Mouse (Mus musculus): ENCODE results near the gene Samsn1. TPM values are rescaled to one million over a fixed set of nuclear protein-coding genes. Genes with fewer than 3 reads are reported as not detected.

Gene Samsn1
- polyA plus RNA-seq, 1 experiment from 2014 or later: 0.98 TPM

- H3K9ac ChIP-seq (replicated peaks): no peak overlapping the region
- no peaks in the 10 kb centered on the region for H3K9me3 ChIP-seq
- H3K27ac ChIP-seq: no peak overlapping the region
- no peaks in the 10 kb centered on the region for H3K4me1 ChIP-seq (replicated peaks)
- no peak for ATAC-seq
- H3K4me2 ChIP-seq (replicated peaks): no peak overlapping the region
- H3K4me3 ChIP-seq (replicated peaks): no peak overlapping the region
- WGBS: 86% methylated on average over 3 of the region's 3 CpGs
- no peaks in the 10 kb centered on the region for H3K27me3 ChIP-seq
- H3K36me3 ChIP-seq: no peaks in the 10 kb centered on the region
Observed at GRCm38 (mm10) chr16:75899885-75900620, 122.0 kb downstream of the Samsn1 start.

GRCm38 (mm10) chr16:75897828-75898367 is 124.2 kb downstream of the Samsn1 start:
- no peaks in the 10 kb centered on the region for H3K27me3 ChIP-seq
- no peaks in the 10 kb centered on the region for H3K9me3 ChIP-seq
- 86% methylated on average over 4 of the region's 4 CpGs for WGBS
- H3K4me1 ChIP-seq (replicated peaks): no peaks in the 10 kb centered on the region
- H3K4me3 ChIP-seq (replicated peaks): no peak overlapping the region
- no peak for ATAC-seq
- no peak overlapping the region for H3K27ac ChIP-seq
- no peak overlapping the region for H3K4me2 ChIP-seq (replicated peaks)
- no peaks in the 10 kb centered on the region for H3K36me3 ChIP-seq
- no peak overlapping the region for H3K9ac ChIP-seq (replicated peaks)

GRCm38 (mm10) chr16:75894263-75894901 is 127.7 kb downstream of the Samsn1 start:
- Histone ChIP-seq H3K4me2 (replicated peaks) (no peak overlapping the region), H3K27me3 (no peaks in the 10 kb centered on the region), H3K36me3 (no peaks in the 10 kb centered on the region), H3K4me3 (replicated peaks) (no peak overlapping the region), H3K9me3 (no peaks in the 10 kb centered on the region), H3K27ac (no peak overlapping the region), H3K4me1 (replicated peaks) (no peaks in the 10 kb centered on the region), H3K9ac (replicated peaks) (no peak overlapping the region)
- WGBS: 91% methylated on average over 5 of the region's 5 CpGs
- ATAC-seq: no peak

GRCm38 (mm10) chr16:75893470-75893869 is 128.6 kb downstream of the Samsn1 start:
- WGBS: 93% methylated on average over 1 of the region's 1 CpGs
- no peak overlapping the region for H3K4me3 ChIP-seq (replicated peaks)
- no peak for ATAC-seq
- no peaks in the 10 kb centered on the region for H3K4me1 ChIP-seq (replicated peaks)
- H3K4me2 ChIP-seq (replicated peaks): no peak overlapping the region
- H3K9me3 ChIP-seq: no peaks in the 10 kb centered on the region
- H3K9ac ChIP-seq (replicated peaks): no peak overlapping the region
- H3K27ac ChIP-seq: no peak overlapping the region
- H3K36me3 ChIP-seq: no peaks in the 10 kb centered on the region
- H3K27me3 ChIP-seq: no peaks in the 10 kb centered on the region

- no peak overlapping the region for H3K9ac ChIP-seq (replicated peaks)
- H3K36me3 ChIP-seq: no peaks in the 10 kb centered on the region
- H3K27ac ChIP-seq: no peak overlapping the region
- no peak overlapping the region for H3K4me3 ChIP-seq (replicated peaks)
- no peaks in the 10 kb centered on the region for H3K27me3 ChIP-seq
- H3K4me2 ChIP-seq (replicated peaks): no peak overlapping the region
- H3K9me3 ChIP-seq: no peaks in the 10 kb centered on the region
- H3K4me1 ChIP-seq (replicated peaks): no peaks in the 10 kb centered on the region
- 23% methylated on average over 6 of the region's 6 CpGs for WGBS
- 0 out of 2 replicates have a peak, but pooled peaks have one; percentile 55 for ATAC-seq
Observed at GRCm38 (mm10) chr16:75889081-75889646, 132.9 kb downstream of the Samsn1 start.

GRCm38 (mm10) chr16:75887203-75887602 is 134.9 kb downstream of the Samsn1 start:
- no peak overlapping the region for H3K27ac ChIP-seq
- H3K4me1 ChIP-seq (replicated peaks): no peaks in the 10 kb centered on the region
- H3K36me3 ChIP-seq: no peaks in the 10 kb centered on the region
- no peak for ATAC-seq
- H3K27me3 ChIP-seq: no peaks in the 10 kb centered on the region
- no peak overlapping the region for H3K4me3 ChIP-seq (replicated peaks)
- 80% methylated on average over 6 of the region's 6 CpGs for WGBS
- H3K9ac ChIP-seq (replicated peaks): no peak overlapping the region
- H3K9me3 ChIP-seq: no peaks in the 10 kb centered on the region
- no peak overlapping the region for H3K4me2 ChIP-seq (replicated peaks)

- peaks cover 4% of the 10 kb centered on the region; the same call in 1 of the 2 replicates for H3K4me1 ChIP-seq (replicated peaks)
- no peak for ATAC-seq
- WGBS: 87% methylated on average over 2 of the region's 2 CpGs
- H3K27ac ChIP-seq: no peak overlapping the region
- H3K4me3 ChIP-seq (replicated peaks): no peak overlapping the region
- no peaks in the 10 kb centered on the region for H3K9me3 ChIP-seq
- H3K27me3 ChIP-seq: no peaks in the 10 kb centered on the region
- no peak overlapping the region for H3K9ac ChIP-seq (replicated peaks)
- no peaks in the 10 kb centered on the region for H3K36me3 ChIP-seq
- H3K4me2 ChIP-seq (replicated peaks): no peak overlapping the region
Observed at GRCm38 (mm10) chr16:75878885-75879284, 143.2 kb downstream of the Samsn1 start.

GRCm38 (mm10) chr16:75877170-75877569 is 144.9 kb downstream of the Samsn1 start:
- no peak for ATAC-seq
- H3K4me2 ChIP-seq (replicated peaks): no peak overlapping the region
- H3K27me3 ChIP-seq: no peaks in the 10 kb centered on the region
- peaks cover 4% of the 10 kb centered on the region; the same call in 1 of the 2 replicates for H3K4me1 ChIP-seq (replicated peaks)
- H3K9ac ChIP-seq (replicated peaks): no peak overlapping the region
- 83% methylated on average over 3 of the region's 3 CpGs for WGBS
- no peak overlapping the region for H3K27ac ChIP-seq
- no peak overlapping the region for H3K4me3 ChIP-seq (replicated peaks)
- no peaks in the 10 kb centered on the region for H3K9me3 ChIP-seq
- no peaks in the 10 kb centered on the region for H3K36me3 ChIP-seq

- Histone ChIP-seq H3K4me1 (replicated peaks) (peaks cover 4% of the 10 kb centered on the region; the same call in 1 of the 2 replicates), H3K27me3 (no peaks in the 10 kb centered on the region), H3K4me3 (replicated peaks) (no peak overlapping the region), H3K9me3 (no peaks in the 10 kb centered on the region), H3K9ac (replicated peaks) (no peak overlapping the region), H3K36me3 (no peaks in the 10 kb centered on the region), H3K27ac (no peak overlapping the region), H3K4me2 (replicated peaks) (no peak overlapping the region)
- WGBS: 81% methylated on average over 4 of the region's 4 CpGs
- ATAC-seq: no peak
Observed at GRCm38 (mm10) chr16:75875896-75876295, 146.2 kb downstream of the Samsn1 start.

GRCm38 (mm10) chr16:75874508-75874907 is 147.6 kb downstream of the Samsn1 start:
- WGBS: 70% methylated on average over 2 of the region's 2 CpGs
- Histone ChIP-seq H3K9me3 (no peaks in the 10 kb centered on the region), H3K9ac (replicated peaks) (no peak overlapping the region), H3K4me3 (replicated peaks) (no peak overlapping the region), H3K4me1 (replicated peaks) (peaks cover 4% of the 10 kb centered on the region; the same call in 1 of the 2 replicates), H3K27me3 (no peaks in the 10 kb centered on the region), H3K4me2 (replicated peaks) (no peak overlapping the region), H3K27ac (no peak overlapping the region), H3K36me3 (no peaks in the 10 kb centered on the region)
- ATAC-seq: 0 out of 2 replicates have a peak, but pooled peaks have one; percentile 3

GRCm38 (mm10) chr16:75872241-75872640 is 149.8 kb downstream of the Samsn1 start:
- no peak overlapping the region for H3K27ac ChIP-seq
- 90% methylated on average over 8 of the region's 8 CpGs for WGBS

GRCm38 (mm10) chr16:75867400-75867799 is 154.7 kb downstream of the Samsn1 start:
- Histone ChIP-seq H3K27ac (no peak overlapping the region), H3K27me3 (no peaks in the 10 kb centered on the region), H3K36me3 (no peaks in the 10 kb centered on the region), H3K4me1 (replicated peaks) (no peaks in the 10 kb centered on the region), H3K9ac (replicated peaks) (no peak overlapping the region), H3K4me2 (replicated peaks) (no peak overlapping the region), H3K9me3 (no peaks in the 10 kb centered on the region), H3K4me3 (replicated peaks) (no peak overlapping the region)
- WGBS: 85% methylated on average over 6 of the region's 6 CpGs
- ATAC-seq: no peak

More at GRCm38 (mm10) chr16:75872241-75872640, 149.8 kb downstream of the Samsn1 start:
- H3K9ac ChIP-seq (replicated peaks): no peak overlapping the region
- H3K36me3 ChIP-seq: no peaks in the 10 kb centered on the region
- no peaks in the 10 kb centered on the region for H3K4me1 ChIP-seq (replicated peaks)
- no peaks in the 10 kb centered on the region for H3K9me3 ChIP-seq
- no peaks in the 10 kb centered on the region for H3K27me3 ChIP-seq
- ATAC-seq: no peak
- no peak overlapping the region for H3K4me2 ChIP-seq (replicated peaks)
- no peak overlapping the region for H3K4me3 ChIP-seq (replicated peaks)
